Mouse (Mus musculus): ENCODE results near the gene Mindy2.

Mindy2 gene

DNA sequence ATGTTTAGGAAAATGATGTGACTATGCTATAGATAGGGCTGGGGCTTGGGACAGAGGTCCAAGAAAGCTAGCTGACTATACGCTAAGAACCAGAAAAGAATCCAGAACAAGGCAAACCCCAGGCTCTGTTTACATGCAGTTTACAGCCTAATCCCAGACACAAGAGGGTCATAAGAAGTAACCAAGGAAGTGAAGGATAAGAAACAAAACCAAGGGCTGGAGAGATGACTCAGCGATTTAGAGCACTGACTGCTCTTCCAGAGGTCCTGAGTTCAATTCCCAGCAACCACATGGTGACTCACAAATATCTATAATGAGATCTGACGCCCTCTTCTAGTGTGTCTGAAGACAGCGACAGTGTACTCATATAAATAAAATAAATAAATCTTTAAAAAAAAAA is 18.1 kb upstream of the Mindy2 start:
- Histone ChIP-seq H3K27me3 (ENCODE audit: control insufficient read depth, insufficient read depth, low read length, poor library complexity, severe bottlenecking) (no peaks in the 10 kb centered on the region), H3K36me3 (ENCODE audit: control insufficient read depth, insufficient read depth, low read length, poor library complexity, severe bottlenecking) (no peaks in the 10 kb centered on the region)
- DNase-seq (ENCODE audit: low read depth, low spot score) = no peak

DNA sequence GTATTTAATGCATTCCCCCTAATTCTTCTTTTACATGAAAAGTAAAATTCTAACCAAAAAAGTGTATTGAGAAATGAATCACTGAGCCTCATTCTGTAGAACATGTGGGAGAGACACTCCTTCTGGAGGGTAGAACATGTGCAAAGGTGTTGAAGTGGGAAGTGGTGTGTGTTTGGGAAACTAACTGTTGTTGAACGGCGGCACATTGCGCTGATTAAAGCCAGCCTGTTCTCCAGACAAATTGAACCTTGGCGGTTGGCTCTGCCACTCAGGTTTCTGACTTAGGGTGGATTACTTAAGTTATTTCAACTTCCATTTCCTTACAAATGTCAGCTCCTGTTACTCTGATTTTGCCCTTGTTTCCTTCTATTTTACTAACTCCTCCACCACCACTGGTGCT is 16.7 kb upstream of the Mindy2 start:
- no peaks in the 10 kb centered on the region for H3K36me3 ChIP-seq (ENCODE audit: control insufficient read depth, insufficient read depth, low read length, poor library complexity, severe bottlenecking)
- no peaks in the 10 kb centered on the region for H3K27me3 ChIP-seq (ENCODE audit: control insufficient read depth, insufficient read depth, low read length, poor library complexity, severe bottlenecking)
- DNase-seq (ENCODE audit: low read depth, low spot score) = no peak

DNA sequence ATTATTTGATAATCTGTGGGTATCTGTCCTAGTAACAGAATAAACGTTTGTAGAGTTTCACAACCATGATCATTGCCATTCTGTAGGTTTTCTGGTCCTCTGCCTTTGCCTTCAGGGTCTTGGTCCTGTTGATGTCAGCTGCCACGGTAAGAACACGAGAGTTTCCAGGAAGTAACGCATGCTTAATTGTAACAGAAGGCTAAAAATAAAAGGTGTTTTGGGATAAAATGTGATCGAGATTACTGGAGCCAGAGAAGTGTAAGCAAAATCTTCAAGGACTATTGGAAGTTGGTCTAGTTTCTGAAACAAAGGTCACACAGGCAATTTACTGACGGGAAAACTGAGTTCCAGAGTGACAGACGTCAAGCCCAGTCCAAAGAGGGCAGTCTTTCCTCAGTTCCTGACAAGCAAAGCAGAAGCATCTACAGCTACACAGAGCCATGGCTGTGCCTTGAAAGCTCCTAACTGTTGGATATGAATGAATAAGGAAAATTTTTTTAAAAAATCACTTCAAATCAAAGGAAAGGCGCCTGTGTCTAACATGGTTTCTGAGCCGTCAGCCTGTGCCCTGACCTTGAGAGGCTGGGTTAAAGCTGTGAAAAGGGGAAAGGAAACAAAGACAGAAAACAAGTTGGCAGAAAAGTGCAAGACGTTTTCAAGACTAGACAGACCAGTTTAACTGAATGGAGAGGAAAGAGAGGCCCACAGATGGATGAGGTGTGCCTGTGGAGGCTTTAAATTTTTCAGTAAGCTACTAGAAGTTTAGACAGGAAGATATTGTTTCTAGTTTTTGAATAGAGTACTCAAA is 15.0 kb upstream of the Mindy2 start:
- Histone ChIP-seq H3K27me3 (ENCODE audit: control insufficient read depth, insufficient read depth, low read length, poor library complexity, severe bottlenecking) (no peaks in the 10 kb centered on the region), H3K36me3 (ENCODE audit: control insufficient read depth, insufficient read depth, low read length, poor library complexity, severe bottlenecking) (no peaks in the 10 kb centered on the region)

DNA sequence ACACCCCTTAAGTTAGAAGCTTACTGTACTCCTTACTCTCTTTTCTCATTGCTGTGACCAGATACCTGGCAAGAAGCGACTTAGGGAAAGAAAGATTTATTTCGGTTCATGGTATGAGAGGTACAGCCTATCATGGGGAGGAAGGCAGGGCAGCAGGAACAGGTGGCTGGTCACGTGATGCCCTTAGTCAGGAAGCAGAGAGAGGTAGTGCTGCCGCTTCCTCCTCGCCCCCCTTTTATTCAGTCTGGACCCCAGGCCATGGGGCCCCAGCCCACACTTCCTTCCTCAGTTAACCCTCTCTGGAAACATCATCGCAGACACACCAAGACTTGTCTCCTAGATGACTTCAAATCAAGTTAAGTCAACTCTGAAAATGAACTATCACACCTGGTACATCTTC is 14.3 kb upstream of the Mindy2 start:
- H3K27me3 ChIP-seq (ENCODE audit: control insufficient read depth, insufficient read depth, low read length, poor library complexity, severe bottlenecking) = no peaks in the 10 kb centered on the region
- DNase-seq (ENCODE audit: low read depth, low spot score) = peak; percentile 87
- no peaks in the 10 kb centered on the region for H3K36me3 ChIP-seq (ENCODE audit: control insufficient read depth, insufficient read depth, low read length, poor library complexity, severe bottlenecking)

More for the DNA sequence above, 15.0 kb upstream of the Mindy2 start:
- DNase-seq (ENCODE audit: low read depth, low spot score) = peak; percentile 77

DNA sequence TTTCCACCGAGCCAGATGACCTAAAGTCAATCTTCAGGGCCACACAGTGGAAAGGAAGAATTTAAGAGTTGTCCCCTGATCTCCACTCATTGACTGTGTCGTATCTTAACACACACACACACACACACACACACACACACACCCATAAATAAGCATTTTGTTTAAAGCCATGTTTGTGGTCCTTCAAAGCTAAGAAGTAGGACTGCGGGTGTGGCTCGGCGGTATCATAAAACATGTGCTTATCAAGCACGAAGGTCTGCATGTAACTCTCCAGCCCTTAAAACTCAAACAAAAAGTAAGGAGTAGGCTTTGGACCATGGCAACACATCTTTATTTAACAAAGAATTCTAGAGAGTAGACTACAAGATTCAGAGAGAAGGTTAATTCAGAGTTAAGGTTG is 13.4 kb upstream of the Mindy2 start:
- DNase-seq (ENCODE audit: low read depth, low spot score) = no peak
- no peaks in the 10 kb centered on the region for H3K27me3 ChIP-seq (ENCODE audit: control insufficient read depth, insufficient read depth, low read length, poor library complexity, severe bottlenecking)
- H3K36me3 ChIP-seq (ENCODE audit: control insufficient read depth, insufficient read depth, low read length, poor library complexity, severe bottlenecking) = no peaks in the 10 kb centered on the region

DNA sequence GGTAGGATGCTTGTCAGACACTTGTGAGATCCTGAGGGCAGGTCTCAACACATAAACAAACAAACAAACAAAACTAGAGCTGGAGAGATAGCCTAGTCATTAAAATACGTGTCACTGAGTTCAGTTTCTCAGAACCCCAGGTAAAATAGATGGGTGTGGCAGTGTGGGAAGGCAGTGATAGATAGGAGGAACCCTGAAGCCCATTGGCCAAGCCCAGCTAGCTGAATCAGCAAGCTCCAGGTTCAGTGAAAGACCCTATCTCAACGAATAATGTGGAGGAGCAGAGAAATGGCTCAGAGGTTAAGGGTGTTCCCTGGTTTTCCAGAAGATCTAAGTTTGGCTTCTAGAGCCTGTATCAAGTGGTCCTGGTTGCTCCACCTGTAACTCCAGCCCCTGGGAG is 12.2 kb upstream of the Mindy2 start:
- Histone ChIP-seq H3K27me3 (ENCODE audit: control insufficient read depth, insufficient read depth, low read length, poor library complexity, severe bottlenecking) (no peaks in the 10 kb centered on the region), H3K36me3 (ENCODE audit: control insufficient read depth, insufficient read depth, low read length, poor library complexity, severe bottlenecking) (no peaks in the 10 kb centered on the region)
- no peak for DNase-seq (ENCODE audit: low read depth, low spot score)

DNA sequence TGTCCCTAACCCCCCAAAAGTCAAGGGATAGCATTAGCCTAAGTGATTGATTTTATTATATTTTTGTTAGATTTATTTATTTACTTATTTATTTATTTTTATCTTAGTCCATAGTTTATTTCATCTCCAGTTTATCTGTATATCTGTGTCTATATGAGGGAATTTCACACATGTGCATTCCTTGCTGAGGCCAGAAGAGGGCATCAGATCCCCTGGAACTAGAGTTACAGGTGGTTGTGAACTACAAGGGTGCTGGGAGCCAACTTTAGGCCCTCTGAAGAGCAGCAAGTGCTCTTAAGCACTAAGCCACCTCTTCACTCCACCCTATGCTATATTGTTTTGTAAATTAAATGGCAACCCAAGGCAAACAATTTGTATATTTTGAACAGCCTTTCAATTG is 11.1 kb upstream of the Mindy2 start:
- no peaks in the 10 kb centered on the region for H3K27me3 ChIP-seq (ENCODE audit: control insufficient read depth, insufficient read depth, low read length, poor library complexity, severe bottlenecking)
- peak; percentile 56 for DNase-seq (ENCODE audit: low read depth, low spot score)
- H3K36me3 ChIP-seq (ENCODE audit: control insufficient read depth, insufficient read depth, low read length, poor library complexity, severe bottlenecking) = no peaks in the 10 kb centered on the region

DNA sequence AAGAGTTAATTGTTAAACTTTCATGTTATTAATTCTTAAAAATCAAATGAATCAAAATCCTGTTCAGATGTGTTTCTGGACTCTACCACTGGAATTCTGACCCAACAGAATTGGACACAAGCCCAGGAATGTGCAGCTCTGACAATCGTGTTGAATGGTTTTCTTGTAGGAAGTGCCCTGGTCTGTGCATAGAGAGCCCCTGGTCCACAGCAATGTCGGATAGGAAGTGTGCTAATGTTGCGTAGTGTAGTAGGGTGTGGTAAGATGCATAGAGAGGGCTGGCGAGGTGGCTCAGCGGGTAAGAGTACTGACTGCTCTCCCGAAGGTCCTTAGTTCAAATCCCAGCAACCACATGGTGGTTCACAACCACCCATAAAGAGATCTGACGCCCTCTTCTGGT is 9.8 kb upstream of the Mindy2 start:
- Histone ChIP-seq H3K27me3 (ENCODE audit: control insufficient read depth, insufficient read depth, low read length, poor library complexity, severe bottlenecking) (no peaks in the 10 kb centered on the region), H3K36me3 (ENCODE audit: control insufficient read depth, insufficient read depth, low read length, poor library complexity, severe bottlenecking) (no peaks in the 10 kb centered on the region)
- DNase-seq (ENCODE audit: low read depth, low spot score) = no peak

DNA sequence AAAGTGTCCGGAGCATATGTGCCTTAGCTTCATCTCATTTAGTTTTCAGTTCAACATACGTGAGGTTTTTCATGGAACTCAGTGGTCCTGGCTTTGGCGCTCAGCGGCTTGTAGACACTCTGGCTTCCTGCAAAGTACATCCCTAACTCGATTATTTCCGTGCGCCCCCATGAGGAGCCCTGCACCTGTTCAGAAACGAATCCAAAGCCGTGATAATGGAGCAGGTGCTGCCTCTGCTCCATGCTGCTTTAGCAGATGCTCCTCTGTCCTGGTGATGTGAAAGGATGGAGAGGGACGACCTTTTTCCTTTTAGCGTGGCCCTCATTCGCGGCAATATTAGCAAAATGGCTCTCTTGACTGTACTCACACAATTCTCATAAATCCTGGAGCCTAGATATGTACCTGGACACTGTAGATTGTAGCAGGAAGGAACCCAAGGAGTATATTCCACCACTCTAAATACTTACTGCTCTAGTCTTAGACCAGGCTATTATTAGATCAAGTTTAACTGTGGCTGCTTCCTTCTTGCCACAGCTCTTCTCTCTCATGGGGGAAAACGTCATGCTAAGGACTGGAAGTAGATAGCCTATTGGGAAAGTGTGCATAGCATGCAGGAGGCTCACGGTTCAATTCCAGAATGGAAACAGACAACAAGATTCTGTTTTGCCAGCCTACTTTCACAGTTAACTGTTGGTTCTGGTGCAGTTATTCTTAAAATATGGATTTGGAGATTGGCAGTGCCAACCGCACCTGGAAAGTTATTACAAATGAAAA is 8.6 kb upstream of the Mindy2 start:
- Histone ChIP-seq H3K27me3 (ENCODE audit: control insufficient read depth, insufficient read depth, low read length, poor library complexity, severe bottlenecking) (no peaks in the 10 kb centered on the region), H3K36me3 (ENCODE audit: control insufficient read depth, insufficient read depth, low read length, poor library complexity, severe bottlenecking) (no peaks in the 10 kb centered on the region)
- no peak for DNase-seq (ENCODE audit: low read depth, low spot score)

DNA sequence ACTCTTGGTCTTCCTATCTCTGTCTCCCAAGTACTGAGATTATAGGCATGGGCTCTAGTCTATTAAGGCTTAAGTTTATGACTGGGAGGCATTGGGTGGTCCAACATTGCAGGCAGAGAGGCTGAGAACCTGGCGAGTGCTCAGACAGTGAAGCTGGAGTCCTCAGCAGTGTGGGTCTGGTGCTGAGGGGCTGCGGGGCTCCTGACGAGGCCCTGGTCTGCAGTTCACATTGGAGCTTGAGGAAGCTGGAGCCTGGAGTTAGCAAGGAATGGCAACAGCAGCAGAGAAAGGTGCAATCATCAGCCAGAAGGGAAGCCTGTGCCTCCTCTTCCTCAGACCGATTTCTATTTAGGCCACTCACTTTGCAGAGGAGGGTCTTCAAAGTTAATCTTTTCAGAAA is 7.9 kb upstream of the Mindy2 start:
- Histone ChIP-seq H3K36me3 (ENCODE audit: control insufficient read depth, insufficient read depth, low read length, poor library complexity, severe bottlenecking) (no peaks in the 10 kb centered on the region), H3K27me3 (ENCODE audit: control insufficient read depth, insufficient read depth, low read length, poor library complexity, severe bottlenecking) (no peaks in the 10 kb centered on the region)
- DNase-seq (ENCODE audit: low read depth, low spot score) = no peak

DNA sequence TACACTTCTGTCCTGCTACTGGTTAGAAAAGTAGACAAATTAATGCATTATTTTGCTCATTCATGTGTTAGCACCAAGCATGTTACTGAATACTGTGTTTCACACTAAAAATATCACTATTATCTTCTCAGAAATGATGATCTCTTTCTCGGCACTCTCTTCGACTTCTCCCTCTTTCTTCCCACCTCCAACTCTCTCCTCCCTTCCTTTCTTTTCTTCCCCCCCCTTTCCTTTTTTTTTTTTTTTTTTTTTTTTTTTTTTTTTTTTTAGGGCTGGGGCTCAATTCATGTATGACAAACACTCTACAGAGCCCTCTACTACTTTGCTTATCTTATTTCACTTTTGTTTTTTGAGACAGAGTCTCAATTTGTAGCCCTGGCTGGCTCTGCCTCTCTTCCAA is 1.3 kb upstream of the Mindy2 start:
- H3K36me3 ChIP-seq (ENCODE audit: control insufficient read depth, insufficient read depth, low read length, poor library complexity, severe bottlenecking) = no peaks in the 10 kb centered on the region; the same call in 1 of the 2 replicates
- no peak for DNase-seq (ENCODE audit: low read depth, low spot score)
- H3K27me3 ChIP-seq (ENCODE audit: control insufficient read depth, insufficient read depth, low read length, poor library complexity, severe bottlenecking) = no peaks in the 10 kb centered on the region

DNA sequence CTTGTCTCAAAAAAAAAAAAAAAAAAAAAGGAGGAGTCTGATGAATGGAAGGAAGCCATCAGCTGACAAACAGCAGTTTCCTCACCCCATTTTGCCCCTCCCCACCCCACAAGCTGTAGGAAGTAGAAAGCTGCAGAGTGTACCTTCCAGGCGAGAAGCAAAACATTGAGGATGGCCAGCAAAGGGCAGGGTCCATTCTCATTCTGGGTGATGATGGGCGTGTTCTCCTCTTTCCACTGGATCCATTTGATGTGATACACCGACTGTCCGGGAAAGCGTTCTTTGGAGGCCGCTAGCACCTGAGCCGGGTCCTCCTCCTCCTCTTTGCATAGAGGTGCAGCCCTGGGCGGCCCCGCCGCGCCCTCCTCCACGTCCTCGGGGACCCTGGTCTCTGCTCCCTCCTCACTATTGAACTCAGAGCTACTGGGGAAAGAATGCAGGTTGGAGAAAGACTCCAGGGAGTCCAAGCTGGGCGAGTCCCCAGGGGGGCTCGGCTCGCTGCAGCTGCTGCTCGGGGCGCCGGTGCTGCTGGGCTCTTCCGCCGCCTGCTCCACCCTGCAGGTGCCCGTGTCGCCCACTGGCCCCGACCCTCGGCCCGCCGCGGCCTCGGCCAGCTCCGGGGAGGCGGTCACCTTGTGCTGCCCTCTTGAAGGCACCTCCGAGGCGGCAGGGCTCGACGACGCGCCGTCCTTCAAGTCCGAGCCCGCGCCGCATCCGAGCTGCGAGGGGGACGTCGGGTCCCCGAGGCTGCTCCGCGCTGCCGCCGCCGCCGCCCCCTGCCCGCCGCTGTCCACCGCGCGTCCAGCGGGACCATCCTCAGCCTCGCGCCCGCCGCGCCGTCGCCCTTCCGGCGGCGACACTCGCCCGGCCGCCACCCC is 605 bp downstream of the Mindy2 start, which contains the start of gene Gm10642:
TSS of gene Gm10642 (plus strand) at position 122 of the 878 bp plus-strand sequence.
- Histone ChIP-seq H3K27me3 (ENCODE audit: control insufficient read depth, insufficient read depth, low read length, poor library complexity, severe bottlenecking) (no peaks in the 10 kb centered on the region), H3K36me3 (ENCODE audit: control insufficient read depth, insufficient read depth, low read length, poor library complexity, severe bottlenecking) (no peaks in the 10 kb centered on the region; the same call in 1 of the 2 replicates)
- peak; percentile 86 for DNase-seq (ENCODE audit: low read depth, low spot score)

DNA sequence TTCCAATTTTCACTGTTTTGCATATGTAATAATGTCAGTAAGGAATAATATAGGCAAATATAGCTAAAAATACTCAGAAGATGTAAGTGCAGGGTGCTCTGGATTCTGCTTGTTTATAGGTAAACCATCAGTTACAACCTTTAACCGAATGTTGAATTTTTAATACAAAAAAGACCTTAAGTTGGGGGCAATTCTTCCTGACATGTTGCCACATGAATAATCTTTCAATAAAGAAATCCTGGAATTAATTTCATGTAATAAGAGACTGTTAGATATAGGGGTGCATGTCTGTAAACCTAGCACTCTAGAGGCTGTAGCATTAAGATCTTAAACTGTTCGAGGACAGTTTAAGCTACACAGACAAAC is 1.2 kb downstream of the Mindy2 start:
- DNase-seq (ENCODE audit: low read depth, low spot score) = no peak
- peaks cover 2% of the 10 kb centered on the region; the same call in 1 of the 2 replicates for H3K36me3 ChIP-seq (ENCODE audit: control insufficient read depth, insufficient read depth, low read length, poor library complexity, severe bottlenecking)
- no peaks in the 10 kb centered on the region for H3K27me3 ChIP-seq (ENCODE audit: control insufficient read depth, insufficient read depth, low read length, poor library complexity, severe bottlenecking)

DNA sequence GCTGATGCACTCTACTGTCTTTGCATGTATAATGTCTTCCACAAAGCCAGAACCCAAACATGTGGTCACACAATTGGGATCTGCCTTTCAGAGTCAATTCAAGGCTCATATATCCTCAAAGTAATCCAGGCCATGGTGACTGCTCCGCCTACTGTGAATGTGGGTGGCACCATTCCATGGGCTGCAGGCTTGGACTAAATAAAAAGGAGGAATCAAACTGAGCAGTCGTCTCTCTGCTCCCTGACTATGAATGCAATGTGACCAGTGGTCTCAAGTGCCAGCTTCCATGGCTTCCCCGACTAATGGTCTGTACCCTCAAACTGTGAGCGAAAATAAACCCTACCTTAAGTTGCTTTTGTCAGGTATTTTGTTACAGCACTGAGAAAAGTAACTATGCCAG is 2.5 kb downstream of the Mindy2 start:
- H3K27me3 ChIP-seq (ENCODE audit: control insufficient read depth, insufficient read depth, low read length, poor library complexity, severe bottlenecking) = no peaks in the 10 kb centered on the region
- peaks cover 2% of the 10 kb centered on the region; the same call in 1 of the 2 replicates for H3K36me3 ChIP-seq (ENCODE audit: control insufficient read depth, insufficient read depth, low read length, poor library complexity, severe bottlenecking)
- no peak for DNase-seq (ENCODE audit: low read depth, low spot score)

Data from splenic B cell, adult 2 months (primary cell).